Mouse (Mus musculus): Measurements from ENCODE around the gene Rnf2. TPM values are rescaled to one million over a fixed set of nuclear protein-coding genes. Genes with fewer than 3 reads are reported as not detected.

Rnf2 gene
- total RNA-seq (2023): 10 to 100 TPM; 22.1 to 26.3 TPM

DNA sequence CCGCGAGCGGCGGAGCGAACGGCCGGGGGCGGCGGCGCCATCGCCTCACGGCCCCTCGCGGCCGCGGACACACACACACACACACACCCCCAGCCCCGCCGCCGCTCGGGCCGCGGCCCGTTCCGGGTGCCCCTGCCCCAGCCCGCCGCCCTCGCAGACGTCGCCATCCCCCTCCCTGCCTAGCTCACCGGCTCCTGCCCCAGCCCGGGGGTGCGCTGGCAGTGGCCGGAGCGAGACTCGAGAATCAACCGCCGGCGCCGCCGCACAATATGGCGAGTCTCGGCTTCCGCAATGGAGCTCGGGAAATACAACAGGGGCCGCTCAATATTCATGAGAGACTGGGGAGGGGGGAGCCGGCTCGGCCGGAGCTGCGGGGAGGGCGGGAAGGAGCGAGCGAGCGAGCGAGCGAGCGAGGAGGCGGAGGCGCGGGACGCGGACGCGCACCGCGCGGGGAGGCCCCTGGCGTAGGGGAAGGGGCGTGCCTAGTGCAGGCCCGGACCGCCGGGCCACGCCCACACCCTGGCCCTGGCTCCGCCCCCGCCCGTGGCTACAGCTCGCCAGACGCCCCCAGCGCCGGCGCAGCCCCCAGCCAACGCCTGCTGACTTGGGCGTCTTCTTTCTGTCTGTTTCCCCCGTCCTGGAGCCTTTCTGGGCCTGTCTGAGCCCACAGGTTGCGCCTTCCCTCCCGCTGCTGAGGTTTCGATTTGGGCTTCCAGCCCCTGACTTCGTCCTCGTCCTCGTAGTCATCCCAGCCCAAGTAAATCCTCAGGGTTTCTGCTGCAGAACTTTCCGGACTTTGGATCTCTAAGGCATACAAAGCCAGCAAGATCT is at the start of gene Rnf2:
Gene Rnf2 (minus strand): TSS at position 425 of the 831 bp plus-strand sequence.

GRCm38 (mm10) chr1:151428263-151429221 is 72.2 kb downstream of the Rnf2 start, which contains the start of the genes Swt1 and Trmt1l:
Swt1 (minus strand) TSS chr1:151428455.
Trmt1l (plus strand) TSS chr1:151428542.

Other genes starting within 250 kb of the Rnf2 start
- gene Ivns1abp, start 156.5 kb downstream of the Rnf2 start, total RNA-seq (2023): 10 to 100 TPM; 76.4 to 95.1 TPM
- gene Swt1, start 72.5 kb downstream of the Rnf2 start, total RNA-seq (2023): 10 to 100 TPM; 15.1 to 17.6 TPM
- 10 to 100 TPM; 21.9 to 23.5 TPM for gene Trmt1l, start 72.4 kb downstream of the Rnf2 start, total RNA-seq (2023)
- gene Fam129a, start 70.2 kb upstream of the Rnf2 start, total RNA-seq (2023): 100 to 1,000 TPM; 197 to 216 TPM

Data from neutrophil, adult 59 days (primary cell).